Comparison of ENCODE assay signal across 19 mouse cellular contexts in genomic region chr6:136854361-136854781, GRCm38 (mm10). TPM values are rescaled to one million over a fixed set of nuclear protein-coding genes. Genes with fewer than 3 reads are reported as not detected.
DNase-seq lines count a peak whose midpoint lies in the region; ATAC-seq and TF ChIP-seq lines count a peak whose summit lies in the region.
"Had no signal": no experiment of that assay in that cellular context is flagged by ENCODE, and none has a peak within 500 bp of the region (broad histone marks: within the 10 kb centered on the region; RNA-seq: fewer than 3 reads in every experiment).

No protein-coding gene starts in this region.

- dilution Hi-C loops in CH12.LX (cut with MboI; ENCODE audit: extremely low pct_ligation_motif_present, extremely low pct_unique_long_range_greater_than_20kb, low sequenced_read_pairs) = loop anchor here (25.0 kb wide), 1 partner anchor 133 kb away; no protein-coding TSS in a partner anchor

- no peak overlapping the region for H3K9ac ChIP-seq in heart, postnatal 0 days (replicated peaks; ENCODE audit: low read depth, low read length)
- H3K9ac ChIP-seq in CH12.LX (ENCODE audit: insufficient read depth, low read depth) = no peak overlapping the region
- H3K9ac ChIP-seq in liver, embryonic 12.5 days = peak overlapping the region; percentile 83
- H3K9ac ChIP-seq: embryonic facial prominence, embryonic 15.5 days; forebrain, postnatal 0 days had no signal

- no peaks in the 10 kb centered on the region for H3K9me3 ChIP-seq in heart, postnatal 0 days (replicated peaks; ENCODE audit: control insufficient read depth, low read length)
- no peaks in the 10 kb centered on the region for H3K9me3 ChIP-seq in CH12.LX (replicated peaks; ENCODE audit: low read length)
- H3K9me3 ChIP-seq in liver, embryonic 12.5 days (replicated peaks) = no peaks in the 10 kb centered on the region
- H3K9me3 ChIP-seq: embryonic facial prominence, embryonic 15.5 days; megakaryocyte, embryonic 14.5 days had no signal

- no peaks in the 10 kb centered on the region for H3K36me3 ChIP-seq in heart, postnatal 0 days (replicated peaks; ENCODE audit: control insufficient read depth, insufficient read depth, low read length)
- peaks cover 14 to 38% of the 10 kb centered on the region in 2 experiments for H3K36me3 ChIP-seq in CH12.LX (replicated peaks in 1 of 2; ENCODE audit: control insufficient read depth in 1 of 2, insufficient read depth in 1 of 2, low read length in 1 of 2)
- peaks cover 58% of the 10 kb centered on the region for H3K36me3 ChIP-seq in liver, embryonic 12.5 days
- H3K36me3 ChIP-seq: embryonic facial prominence, embryonic 15.5 days had no signal

- TF ChIP-seq POLR2A in CH12.LX (IDR thresholded peaks at IDR 0.05; ENCODE audit: low read depth, low read length) = no peak

- DNase-seq in heart, postnatal 0 days (ENCODE audit: low spot score) = no peak
- no peak for DNase-seq in heart, postnatal 10 days
- DNase-seq in CH12.LX (ENCODE audit: extremely low read depth) = peak; percentile 20
- peak; percentile 89 for DNase-seq in thymus, postnatal 0 days (ENCODE audit: low spot score)
- DNase-seq in urinary bladder, adult 2 months (ENCODE audit: low spot score) = no peak
- DNase-seq in left cerebral cortex, postnatal 10 days (ENCODE audit: extremely low spot score in 1 of 2, low spot score in 2 of 2) = no peak
- no peak for DNase-seq in cerebellum, adult 18-20 months
- DNase-seq: cerebellum, postnatal 25 days; forebrain, postnatal 0 days; kidney, postnatal 36 days; lung, adult 2 months had no signal

- no peak for TF ChIP-seq CTCF in heart, postnatal 0 days (IDR thresholded peaks at IDR 0.05; ENCODE audit: low read depth)
- no peak for TF ChIP-seq CTCF in CH12.LX (conservative IDR thresholded peaks at IDR 0.05 in 1 of 2, IDR thresholded peaks at IDR 0.05 in 1 of 2; ENCODE audit: low read depth in 2 of 2, low read length in 2 of 2)

- no peak overlapping the region for H3K4me2 ChIP-seq in heart, postnatal 0 days (ENCODE audit: low read depth, low read length)
- H3K4me2 ChIP-seq in CH12.LX (ENCODE audit: insufficient read depth, low read depth, poor library complexity, severe bottlenecking) = peak overlapping the region; percentile 68
- peak overlapping the region; percentile 70 for H3K4me2 ChIP-seq in liver, embryonic 12.5 days
- H3K4me2 ChIP-seq: embryonic facial prominence, embryonic 15.5 days had no signal

- peak overlapping the region; percentile 44; the same call in 1 of the 2 replicates for H3K27ac ChIP-seq in heart, postnatal 0 days (ENCODE audit: low read depth)
- H3K27ac ChIP-seq in CH12.LX (ENCODE audit: insufficient read depth, low read depth) = peak overlapping the region; percentile 51
- peak overlapping the region; percentile 98 for H3K27ac ChIP-seq in liver, embryonic 12.5 days
- H3K27ac ChIP-seq: embryonic facial prominence, embryonic 15.5 days had no signal

- in situ Hi-C loops in CH12.LX (cut with MboI; ENCODE audit: low pct_ligation_motif_present, low pct_unique_long_range_greater_than_20kb, low sequenced_read_pairs) = no loop called here

- TF ChIP-seq RAD21 in CH12.LX (IDR thresholded peaks at IDR 0.05; ENCODE audit: low read depth, low read length) = no peak

- intact Hi-C loops in heart, postnatal 10 days (cut with DNase I) = no loop called here
- intact Hi-C loops in left cerebral cortex, postnatal 10 days (cut with DNase I) = no loop called here

- no peaks in the 10 kb centered on the region for H3K79me2 ChIP-seq in CH12.LX (replicated peaks; ENCODE audit: control insufficient read depth, extremely low read depth, insufficient read depth, poor library complexity, severe bottlenecking)

- H3K27me3 ChIP-seq in heart, postnatal 0 days (ENCODE audit: control insufficient read depth, insufficient read depth, low read length) = no peaks in the 10 kb centered on the region
- no peaks in the 10 kb centered on the region for H3K27me3 ChIP-seq in CH12.LX (replicated peaks)
- no peaks in the 10 kb centered on the region for H3K27me3 ChIP-seq in liver, embryonic 12.5 days (replicated peaks)
- H3K27me3 ChIP-seq: embryonic facial prominence, embryonic 15.5 days had no signal

- H3K4me3 ChIP-seq in heart, postnatal 0 days (ENCODE audit: low read depth, low read length) = no peak overlapping the region
- peak overlapping the region in 1 of 3 experiments; percentile 21 for H3K4me3 ChIP-seq in CH12.LX (replicated peaks in 1 of 3; ENCODE audit: low read depth in 2 of 3, low read length in 2 of 3, poor library complexity in 1 of 3)
- H3K4me3 ChIP-seq in liver, embryonic 12.5 days = peak overlapping the region; percentile 73
- H3K4me3 ChIP-seq: embryonic facial prominence, embryonic 15.5 days; megakaryocyte, embryonic 14.5 days; myocyte had no signal

- 70% methylated on average over 11 of the region's 11 CpGs for WGBS in heart, postnatal 0 days
- 57% methylated on average over 11 of the region's 11 CpGs for WGBS in liver, embryonic 12.5 days (ENCODE audit: insufficient replicate concordance)

- H3K4me1 ChIP-seq in heart, postnatal 0 days (ENCODE audit: control insufficient read depth, insufficient read depth) = peaks cover 20% of the 10 kb centered on the region
- peaks cover 34 to 67% of the 10 kb centered on the region in 2 experiments for H3K4me1 ChIP-seq in CH12.LX (ENCODE audit: control insufficient read depth in 1 of 2, insufficient read depth in 2 of 2)
- peaks cover 87% of the 10 kb centered on the region for H3K4me1 ChIP-seq in liver, embryonic 12.5 days

- ATAC-seq in heart, postnatal 0 days (ENCODE audit: insufficient read depth, low read depth) = no peak
- no peak for ATAC-seq in liver, embryonic 12.5 days
- ATAC-seq: forebrain, postnatal 0 days; intestine, embryonic 16.5 days had no signal

- TF ChIP-seq EP300 in heart, postnatal 0 days (IDR thresholded peaks at IDR 0.05; ENCODE audit: low read depth) = no peak
- no peak; the same call in 1 of the 2 replicates for TF ChIP-seq EP300 in CH12.LX (IDR thresholded peaks at IDR 0.05; ENCODE audit: low read length)

RNA-seq across cellular contexts. Expression of gene Art4, which starts 3.2 kb away (rescaled TPM):
- 19.3 and 28.8 TPM in 2 replicates for total RNA-seq in heart, postnatal 0 days (2014; rRNA removed; ENCODE audit: low replicate concordance)
- 8.7 and 11.4 TPM in 2 replicates for polyA plus RNA-seq in heart, postnatal 0 days (2015; fragmentation: Nextera tagmentation; extraction: Ambion mirVana)
- 10 to 100 TPM; 11.9 to 13.2 TPM for total RNA-seq in heart, postnatal 10 days (2021)
- 0.34 and 0.71 TPM in 2 replicates for total RNA-seq in CH12.LX (2012; rRNA removed)
- 0.48 and 0.59 TPM in 2 replicates for total RNA-seq in CH12.LX (2014; rRNA removed)
- polyA plus RNA-seq in CH12.LX (2012; ENCODE audit: insufficient read length, low read depth) = 0.93 and 1.0 TPM in 2 replicates
- polyA plus RNA-seq in liver, embryonic 12.5 days (2016; fragmentation: Nextera tagmentation; extraction: Ambion mirVana) = 26.3 and 27.0 TPM in 2 replicates
- 15.4 and 19.2 TPM in 2 replicates for polyA plus RNA-seq in thymus, postnatal 0 days (2015; fragmentation: Nextera tagmentation; extraction: Ambion mirVana)
- 11.8 and 14.6 TPM in 2 replicates for polyA plus RNA-seq in urinary bladder, adult 2 months (2012; rRNA removed)
- under 1 TPM in 1 of 2 experiments, not detected in 1; 0.14 TPM for total RNA-seq in left cerebral cortex, postnatal 10 days (2021)
- total RNA-seq: forebrain, postnatal 0 days; left cerebral cortex, adult 8-10 months had no signal
- polyA plus RNA-seq: myocyte had no signal

RNA-seq across cellular contexts. Expression of gene Smco3, which starts 19.1 kb away (rescaled TPM):
- total RNA-seq in heart, postnatal 0 days (2014; rRNA removed; ENCODE audit: low replicate concordance) = not detected in 2 replicates
- not detected in 2 replicates for polyA plus RNA-seq in heart, postnatal 0 days (2015; fragmentation: Nextera tagmentation; extraction: Ambion mirVana)
- total RNA-seq in heart, postnatal 10 days (2021) = under 1 TPM; 0.17 TPM
- total RNA-seq in CH12.LX (2012; rRNA removed) (5.5 and 6.1 TPM in 2 replicates), CH12.LX (2014; rRNA removed) (12.9 and 13.7 TPM in 2 replicates)
- polyA plus RNA-seq in CH12.LX (2012; ENCODE audit: insufficient read length, low read depth) = 0.90 and 1.2 TPM in 2 replicates
- not detected in 2 replicates for polyA plus RNA-seq in liver, embryonic 12.5 days (2016; fragmentation: Nextera tagmentation; extraction: Ambion mirVana)
- 0.16 TPM in 1 of 2 replicates, not detected in the other for polyA plus RNA-seq in thymus, postnatal 0 days (2015; fragmentation: Nextera tagmentation; extraction: Ambion mirVana)
- 0.13 and 0.14 TPM in 2 replicates for polyA plus RNA-seq in urinary bladder, adult 2 months (2012; rRNA removed)
- total RNA-seq in left cerebral cortex, postnatal 10 days (2021) = 1 to 10 TPM; 2.0 to 4.0 TPM
- total RNA-seq: heart, adult 8-10 months had no signal
- polyA plus RNA-seq: small intestine, adult 2 months had no signal

RNA-seq across cellular contexts. Expression of gene Mgp, which starts 21.3 kb away (rescaled TPM):
- total RNA-seq in heart, postnatal 0 days (2014; rRNA removed; ENCODE audit: low replicate concordance) = 344 and 362 TPM in 2 replicates
- polyA plus RNA-seq in heart, postnatal 0 days (2015; fragmentation: Nextera tagmentation; extraction: Ambion mirVana) = 403 and 465 TPM in 2 replicates
- 100 to 1,000 TPM; 312 to 380 TPM for total RNA-seq in heart, postnatal 10 days (2021)
- not detected in 2 replicates for total RNA-seq in CH12.LX (2012; rRNA removed)
- total RNA-seq in CH12.LX (2014; rRNA removed) = not detected in 2 replicates
- polyA plus RNA-seq in CH12.LX (2012; ENCODE audit: insufficient read length, low read depth) = not detected in 2 replicates
- polyA plus RNA-seq in liver, embryonic 12.5 days (2016; fragmentation: Nextera tagmentation; extraction: Ambion mirVana) = 4.3 and 7.4 TPM in 2 replicates
- 53.9 and 64.3 TPM in 2 replicates for polyA plus RNA-seq in thymus, postnatal 0 days (2015; fragmentation: Nextera tagmentation; extraction: Ambion mirVana)
- 4,728 and 4,770 TPM in 2 replicates for polyA plus RNA-seq in urinary bladder, adult 2 months (2012; rRNA removed)
- 10 to 100 TPM; 23.7 to 31.2 TPM for total RNA-seq in left cerebral cortex, postnatal 10 days (2021)

RNA-seq across cellular contexts. Expression of gene Wbp11, which starts 26.3 kb away (rescaled TPM):
- 28.2 and 37.7 TPM in 2 replicates for total RNA-seq in heart, postnatal 0 days (2014; rRNA removed; ENCODE audit: low replicate concordance)
- 51.1 and 52.7 TPM in 2 replicates for polyA plus RNA-seq in heart, postnatal 0 days (2015; fragmentation: Nextera tagmentation; extraction: Ambion mirVana)
- total RNA-seq in heart, postnatal 10 days (2021) = 10 to 100 TPM; 79.6 to 85.0 TPM
- total RNA-seq in CH12.LX (2012; rRNA removed) (49.1 and 51.3 TPM in 2 replicates), CH12.LX (2014; rRNA removed) (27.7 and 29.5 TPM in 2 replicates)
- polyA plus RNA-seq in CH12.LX (2012; ENCODE audit: insufficient read length, low read depth) = 189 and 212 TPM in 2 replicates
- 95.0 and 97.3 TPM in 2 replicates for polyA plus RNA-seq in liver, embryonic 12.5 days (2016; fragmentation: Nextera tagmentation; extraction: Ambion mirVana)
- polyA plus RNA-seq in thymus, postnatal 0 days (2015; fragmentation: Nextera tagmentation; extraction: Ambion mirVana) = 88.9 and 90.5 TPM in 2 replicates
- 31.2 and 40.7 TPM in 2 replicates for polyA plus RNA-seq in urinary bladder, adult 2 months (2012; rRNA removed)
- 100 to 1,000 TPM; 123 to 124 TPM for total RNA-seq in left cerebral cortex, postnatal 10 days (2021)

RNA-seq across cellular contexts. Expression of gene BC049715, which starts 26.9 kb away (rescaled TPM):
- 0.04 and 0.43 TPM in 2 replicates for total RNA-seq in heart, postnatal 0 days (2014; rRNA removed; ENCODE audit: low replicate concordance)
- polyA plus RNA-seq in heart, postnatal 0 days (2015; fragmentation: Nextera tagmentation; extraction: Ambion mirVana) = 1.4 and 2.5 TPM in 2 replicates
- 1 to 10 TPM; 1.0 to 1.8 TPM for total RNA-seq in heart, postnatal 10 days (2021)
- total RNA-seq in CH12.LX (2012; rRNA removed) = 9.9 and 10.7 TPM in 2 replicates
- total RNA-seq in CH12.LX (2014; rRNA removed) = 8.8 and 10.1 TPM in 2 replicates
- polyA plus RNA-seq in CH12.LX (2012; ENCODE audit: insufficient read length, low read depth) = 13.1 and 13.5 TPM in 2 replicates
- 1.2 and 1.3 TPM in 2 replicates for polyA plus RNA-seq in liver, embryonic 12.5 days (2016; fragmentation: Nextera tagmentation; extraction: Ambion mirVana)
- 2.1 and 3.0 TPM in 2 replicates for polyA plus RNA-seq in thymus, postnatal 0 days (2015; fragmentation: Nextera tagmentation; extraction: Ambion mirVana)
- polyA plus RNA-seq in urinary bladder, adult 2 months (2012; rRNA removed) = 0.40 and 0.52 TPM in 2 replicates
- 1 to 10 TPM; 4.9 to 5.0 TPM for total RNA-seq in left cerebral cortex, postnatal 10 days (2021)

Comparison
In these comparisons a context has a peak if more than half of its experiments do, and no peak if none do; other contexts are left out.
1. DNase-seq: peak in CH12.LX (single experiment) and thymus, postnatal 0 days (single experiment); none in heart, postnatal 0 days (single experiment), heart, postnatal 10 days (0 of 2), urinary bladder, adult 2 months (single experiment), left cerebral cortex, postnatal 10 days (0 of 2) and cerebellum, adult 18-20 months (0 of 2).
2. H3K27ac ChIP-seq: peak in every context shown above with its lines; median percentile 98 in liver, embryonic 12.5 days; 51 in CH12.LX; 44 in heart, postnatal 0 days.
3. RNA of gene Mgp, which starts 21.3 kb away (polyA plus RNA-seq): 4,728 to 4,770 TPM in urinary bladder, adult 2 months; 403 to 465 TPM in heart, postnatal 0 days, 53.9 to 64.3 TPM in thymus, postnatal 0 days, 4.3 to 7.4 TPM in liver, embryonic 12.5 days and not detected in CH12.LX; every median in the first group is over 10 times any median in the second.